Mouse (Mus musculus) left cerebral cortex, adult 11 months (tissue): ENCODE measurements around the gene Znrf3.

ENCODE experiments used
- DNase-seq: peaks from one replicate; pipeline ENCODE4 v3.0.0; 2022; ENCODE audit warnings: low spot score

Znrf3 gene

GRCm38 (mm10) chr11:5239706-5240690, 204.6 kb downstream of the Znrf3 start:
- no peak for DNase-seq
